Mouse (Mus musculus): Measurements from ENCODE around the gene Wdr37.
A peak's percentile ranks its signal among the peaks of the same experiment; 100 is the strongest.
"Not testable (repeated sequence)": the region's sequence is repeated elsewhere in the genome, so short reads cannot be mapped to it uniquely, and the experiment has no call there.

The Wdr37 gene

DNA sequence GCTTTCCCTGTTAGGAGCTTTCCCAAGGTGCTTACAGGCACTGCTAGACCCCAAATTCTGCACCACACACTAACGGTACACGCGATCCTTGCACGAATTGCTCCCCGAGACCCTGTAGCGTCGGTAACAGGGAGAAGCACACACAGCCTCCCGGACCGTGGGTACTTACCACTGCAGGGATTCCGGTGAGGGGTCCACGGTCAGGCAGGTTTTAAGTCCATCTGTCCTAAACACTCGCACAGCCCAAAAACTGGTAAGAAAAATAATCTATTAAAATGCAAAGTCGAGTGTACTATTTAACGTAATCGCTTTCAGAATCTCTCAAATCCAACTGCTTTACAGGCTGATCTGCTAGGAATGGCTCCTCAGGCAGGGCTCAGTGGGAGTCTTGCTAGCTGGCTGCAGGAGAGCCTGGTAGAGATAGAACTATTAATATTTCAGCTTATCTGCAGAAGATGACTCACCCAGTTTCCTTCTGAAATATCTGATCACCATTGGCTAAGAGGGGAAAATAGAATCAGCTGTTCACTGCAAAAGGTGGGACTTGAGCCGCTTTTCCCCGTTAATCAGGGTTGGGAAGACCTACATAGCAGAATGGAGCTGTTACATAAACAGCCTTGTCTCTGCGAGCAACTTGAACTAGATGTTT is at the start of gene Wdr37:
TSS of gene Wdr37 (minus strand) at position 596 of the 649 bp plus-strand sequence.
- Histone ChIP-seq H3K36me3 (ENCODE audit: control insufficient read depth, insufficient read depth, low read length, poor library complexity, severe bottlenecking) (no peaks in the 10 kb centered on the region; the same call in 1 of the 2 replicates), H3K27me3 (ENCODE audit: control insufficient read depth, insufficient read depth, low read length, poor library complexity, severe bottlenecking) (no peaks in the 10 kb centered on the region)
- no peak for DNase-seq (ENCODE audit: low read depth, low spot score)

DNA sequence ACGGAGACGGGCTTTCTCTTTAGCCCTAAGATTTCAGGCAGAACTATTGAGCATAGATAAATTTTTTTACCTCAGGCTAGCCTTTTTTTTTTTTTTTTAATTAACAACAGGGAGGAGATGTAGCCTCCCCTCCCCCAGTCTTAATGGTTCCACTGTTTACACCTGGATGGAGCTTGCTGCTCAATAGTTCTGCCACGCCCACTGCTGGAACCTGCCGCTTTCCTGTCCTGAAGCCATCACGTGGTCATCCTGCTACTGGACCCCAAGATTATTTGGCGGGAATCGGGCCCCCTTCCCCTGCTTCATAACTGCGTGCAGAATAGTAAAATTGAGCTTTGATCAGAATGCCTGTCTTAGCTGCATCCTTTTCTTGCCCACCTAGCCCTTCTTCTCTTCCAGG is 42.2 kb upstream of the Wdr37 start:
- DNase-seq (ENCODE audit: low read depth, low spot score); H3K27me3 ChIP-seq (ENCODE audit: control insufficient read depth, insufficient read depth, low read length, poor library complexity, severe bottlenecking); H3K36me3 ChIP-seq (ENCODE audit: control insufficient read depth, insufficient read depth, low read length, poor library complexity, severe bottlenecking): not testable (repeated sequence)

DNA sequence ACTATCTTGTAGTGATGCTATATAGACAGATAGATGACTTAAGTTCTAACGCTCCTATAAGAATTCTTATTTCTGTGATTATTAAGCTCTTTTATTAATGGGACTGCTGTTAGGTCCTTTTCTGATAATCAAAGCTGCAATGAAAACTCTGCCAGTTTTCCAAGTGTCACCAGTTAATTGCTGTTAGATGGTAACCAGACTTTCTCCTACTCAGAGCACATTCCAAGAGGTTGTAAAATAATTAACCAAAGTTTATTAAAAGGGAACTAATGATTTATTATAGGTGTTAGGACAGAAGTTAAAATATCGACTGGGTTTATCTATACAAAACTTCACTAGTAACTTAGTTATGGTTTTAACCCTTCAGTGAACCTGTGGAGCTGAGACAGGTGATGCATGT is 34.3 kb upstream of the Wdr37 start:
- not testable (repeated sequence) for DNase-seq (ENCODE audit: low read depth, low spot score); H3K27me3 ChIP-seq (ENCODE audit: control insufficient read depth, insufficient read depth, low read length, poor library complexity, severe bottlenecking)

DNA sequence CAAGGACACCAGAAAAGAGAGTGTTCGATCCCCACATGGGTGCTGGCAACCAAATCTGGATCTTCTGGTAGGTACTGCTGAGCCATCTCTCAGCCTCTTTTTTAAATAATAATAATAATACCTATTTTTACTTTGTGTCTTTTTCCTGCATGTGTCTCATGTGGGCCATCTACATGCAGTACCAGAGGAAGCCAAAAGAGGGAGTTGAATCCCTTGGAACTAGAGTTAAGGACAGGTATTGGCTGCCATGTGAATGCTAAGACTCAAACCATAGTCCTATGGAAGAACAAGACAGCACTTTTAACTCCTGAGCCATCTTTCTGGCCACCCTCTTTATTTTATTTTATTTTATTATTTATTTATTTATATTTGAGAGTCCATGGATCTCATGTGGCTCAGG is 16.9 kb upstream of the Wdr37 start:
- Histone ChIP-seq H3K27me3 (ENCODE audit: control insufficient read depth, insufficient read depth, low read length, poor library complexity, severe bottlenecking) (no peaks in the 10 kb centered on the region), H3K36me3 (ENCODE audit: control insufficient read depth, insufficient read depth, low read length, poor library complexity, severe bottlenecking) (peaks cover 4% of the 10 kb centered on the region; the same call in 1 of the 2 replicates)
- peak; percentile 70 for DNase-seq (ENCODE audit: low read depth, low spot score)

More for the DNA sequence above, 34.3 kb upstream of the Wdr37 start:
- H3K36me3 ChIP-seq (ENCODE audit: control insufficient read depth, insufficient read depth, low read length, poor library complexity, severe bottlenecking) = not testable (repeated sequence)

DNA sequence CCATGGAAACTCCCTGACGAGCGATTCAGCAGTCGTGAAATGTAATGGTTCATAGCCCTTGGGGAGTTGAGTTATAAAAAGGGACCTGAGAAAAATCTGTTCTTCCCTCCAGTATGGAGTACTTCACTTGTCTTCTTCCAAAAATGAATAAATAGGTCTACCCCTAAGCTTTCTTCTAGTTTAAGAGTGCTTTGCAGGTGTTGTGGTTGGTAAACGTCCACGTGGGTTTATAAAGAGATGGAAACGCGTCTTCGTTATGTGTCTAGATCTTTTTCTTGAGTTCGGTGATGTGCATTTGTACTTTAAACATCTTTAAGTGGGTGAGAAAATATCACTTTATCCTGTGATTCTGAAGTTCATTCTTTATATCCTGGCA is 14.5 kb upstream of the Wdr37 start:
- DNase-seq (ENCODE audit: low read depth, low spot score) = no peak
- no peaks in the 10 kb centered on the region for H3K27me3 ChIP-seq (ENCODE audit: control insufficient read depth, insufficient read depth, low read length, poor library complexity, severe bottlenecking)
- H3K36me3 ChIP-seq (ENCODE audit: control insufficient read depth, insufficient read depth, low read length, poor library complexity, severe bottlenecking) = peaks cover 2% of the 10 kb centered on the region; the same call in 1 of the 2 replicates

DNA sequence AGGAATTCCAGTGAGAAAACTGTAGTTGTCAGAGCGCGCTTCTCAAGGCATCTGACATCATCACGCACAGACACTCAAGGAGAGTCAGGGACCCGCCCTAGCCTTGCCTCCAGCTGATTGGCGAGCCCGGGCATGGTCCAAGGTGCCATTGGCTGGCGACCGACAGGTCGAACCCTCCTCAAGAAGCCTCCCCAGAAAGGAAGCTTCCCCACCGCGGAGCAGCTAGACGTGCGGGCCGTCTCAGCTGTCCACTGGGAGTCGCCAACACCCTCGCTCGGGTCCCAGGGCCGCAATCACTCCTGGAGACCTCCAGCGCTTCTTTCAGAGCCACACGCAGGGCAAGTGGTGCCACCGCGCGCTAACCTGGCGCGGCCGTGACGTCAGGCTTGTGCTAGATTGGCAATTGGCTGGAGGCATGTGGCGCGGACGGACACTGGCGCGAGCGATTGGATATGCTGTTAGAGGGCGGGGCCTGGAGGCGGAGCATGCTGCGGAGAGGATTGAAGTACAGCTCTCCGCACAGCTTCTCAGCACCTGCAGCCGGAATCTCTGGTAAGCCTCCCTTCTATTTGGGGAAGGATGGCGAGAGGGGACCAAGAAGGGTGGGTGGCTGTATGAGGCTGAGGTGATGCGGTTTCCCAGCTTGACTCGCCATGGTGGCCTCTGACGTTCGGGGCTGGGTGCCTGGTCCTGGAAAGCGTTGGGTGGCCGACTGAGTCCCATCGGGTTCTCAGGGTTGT is 13.9 kb upstream of the Wdr37 start, which contains the start of gene Idi1:
TSS of gene Idi1 (plus strand) at position 57 of the 740 bp plus-strand sequence.
- no peaks in the 10 kb centered on the region for H3K27me3 ChIP-seq (ENCODE audit: control insufficient read depth, insufficient read depth, low read length, poor library complexity, severe bottlenecking)
- H3K36me3 ChIP-seq (ENCODE audit: control insufficient read depth, insufficient read depth, low read length, poor library complexity, severe bottlenecking) = peaks cover 2% of the 10 kb centered on the region; the same call in 1 of the 2 replicates
- peak; percentile 97 for DNase-seq (ENCODE audit: low read depth, low spot score)

DNA sequence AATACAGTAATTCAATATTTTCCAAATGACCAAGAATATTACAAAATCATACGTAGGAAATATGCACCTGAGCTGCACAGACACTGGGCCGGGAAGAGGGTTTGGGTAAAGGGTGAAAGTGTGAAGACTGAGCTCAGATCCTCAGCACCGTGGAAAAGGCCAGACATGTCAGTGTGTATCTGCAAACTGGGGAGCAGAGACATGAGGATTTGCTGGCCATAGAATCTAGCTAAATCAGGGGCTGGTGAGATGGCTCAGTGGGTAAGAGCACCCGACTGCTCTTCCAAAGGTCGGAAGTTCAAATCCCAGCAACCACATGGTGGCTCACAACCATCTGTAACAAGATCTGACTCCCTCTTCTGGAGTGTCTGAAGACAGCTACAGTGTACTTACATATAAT is 12.2 kb upstream of the Wdr37 start:
- not testable (repeated sequence) for DNase-seq (ENCODE audit: low read depth, low spot score); H3K36me3 ChIP-seq (ENCODE audit: control insufficient read depth, insufficient read depth, low read length, poor library complexity, severe bottlenecking); H3K27me3 ChIP-seq (ENCODE audit: control insufficient read depth, insufficient read depth, low read length, poor library complexity, severe bottlenecking)

DNA sequence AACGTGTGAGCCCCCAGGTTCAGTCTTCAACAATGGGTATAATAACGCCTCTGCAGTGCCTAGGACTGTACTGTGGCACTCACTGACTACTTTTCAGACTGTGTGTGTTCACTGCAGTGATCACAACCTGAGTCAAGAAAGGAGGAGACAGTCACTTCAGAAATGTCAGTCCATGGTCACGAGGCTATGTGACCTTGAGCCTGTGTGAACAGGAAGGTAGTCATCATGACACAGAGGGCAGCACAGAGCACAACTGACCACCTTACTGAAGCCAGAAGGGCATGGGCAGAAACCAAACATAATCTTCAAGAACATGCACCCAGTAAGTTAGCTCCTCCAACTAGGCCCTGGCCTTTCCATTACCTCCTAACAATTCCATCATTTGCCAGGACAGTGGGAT is 9.9 kb upstream of the Wdr37 start:
- Histone ChIP-seq H3K36me3 (ENCODE audit: control insufficient read depth, insufficient read depth, low read length, poor library complexity, severe bottlenecking) (no peaks in the 10 kb centered on the region), H3K27me3 (ENCODE audit: control insufficient read depth, insufficient read depth, low read length, poor library complexity, severe bottlenecking) (no peaks in the 10 kb centered on the region)
- DNase-seq (ENCODE audit: low read depth, low spot score) = no peak

DNA sequence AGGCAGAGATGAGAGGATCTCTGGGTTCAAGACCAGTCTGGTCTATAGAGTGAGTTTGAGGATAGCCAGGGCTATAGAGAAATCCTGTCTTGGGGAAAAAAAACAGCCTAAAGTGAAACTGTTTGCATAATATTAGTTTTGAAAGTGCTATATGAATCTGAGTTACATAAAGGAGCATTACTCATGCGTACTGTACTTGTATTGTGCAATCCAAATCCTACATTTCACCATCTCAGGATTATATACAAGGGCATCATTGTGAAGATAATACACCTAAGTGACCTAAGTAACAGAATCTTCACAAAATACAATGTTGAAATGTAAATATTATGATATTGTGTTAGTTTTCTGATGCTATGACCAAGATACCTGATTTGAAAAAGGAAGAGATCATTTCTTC is 2.1 kb upstream of the Wdr37 start:
- no peaks in the 10 kb centered on the region for H3K27me3 ChIP-seq (ENCODE audit: control insufficient read depth, insufficient read depth, low read length, poor library complexity, severe bottlenecking)
- H3K36me3 ChIP-seq (ENCODE audit: control insufficient read depth, insufficient read depth, low read length, poor library complexity, severe bottlenecking) = no peaks in the 10 kb centered on the region
- no peak for DNase-seq (ENCODE audit: low read depth, low spot score)

DNA sequence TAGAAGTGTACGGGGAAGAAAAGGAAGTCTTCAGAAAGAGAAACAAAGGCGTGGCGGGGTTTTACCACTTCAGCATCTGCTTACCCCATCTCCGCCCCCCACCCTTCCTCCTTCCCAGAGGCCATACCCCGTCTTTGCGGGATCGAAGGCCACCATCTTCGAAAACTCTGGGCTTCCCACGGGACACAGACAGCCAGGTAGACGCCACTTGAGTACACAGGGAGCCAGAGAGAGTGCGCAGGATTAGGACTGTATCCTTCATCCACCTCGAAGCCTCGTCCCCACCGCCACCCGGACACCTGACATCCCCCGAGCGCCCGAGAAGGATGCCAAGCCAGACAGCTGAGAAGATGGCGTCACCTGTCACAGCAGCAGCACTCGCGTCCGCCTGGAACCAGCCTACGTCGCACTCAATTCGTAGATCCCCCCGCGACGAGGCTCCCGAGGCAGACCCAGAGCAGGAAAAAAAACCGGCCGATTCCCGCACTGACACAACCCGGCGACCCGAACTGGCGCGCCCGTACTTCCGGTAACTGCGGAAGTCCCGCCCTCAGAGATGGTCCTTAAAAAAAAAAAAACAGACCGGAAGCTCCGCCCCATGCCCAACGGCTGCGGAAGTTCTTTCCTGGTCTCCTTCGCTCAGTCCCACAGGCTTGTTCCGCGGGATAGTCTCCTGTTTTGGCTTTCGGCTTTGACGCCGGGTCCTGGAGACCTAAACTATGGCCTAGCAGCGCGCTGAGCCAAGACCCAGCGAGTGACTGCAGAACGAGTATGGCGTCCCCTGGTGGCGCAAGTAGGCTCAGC is 997 bp downstream of the Wdr37 start:
- peak; percentile 88 for DNase-seq (ENCODE audit: low read depth, low spot score)
- no peaks in the 10 kb centered on the region for H3K27me3 ChIP-seq (ENCODE audit: control insufficient read depth, insufficient read depth, low read length, poor library complexity, severe bottlenecking)
- H3K36me3 ChIP-seq (ENCODE audit: control insufficient read depth, insufficient read depth, low read length, poor library complexity, severe bottlenecking) = no peaks in the 10 kb centered on the region; the same call in 1 of the 2 replicates

DNA sequence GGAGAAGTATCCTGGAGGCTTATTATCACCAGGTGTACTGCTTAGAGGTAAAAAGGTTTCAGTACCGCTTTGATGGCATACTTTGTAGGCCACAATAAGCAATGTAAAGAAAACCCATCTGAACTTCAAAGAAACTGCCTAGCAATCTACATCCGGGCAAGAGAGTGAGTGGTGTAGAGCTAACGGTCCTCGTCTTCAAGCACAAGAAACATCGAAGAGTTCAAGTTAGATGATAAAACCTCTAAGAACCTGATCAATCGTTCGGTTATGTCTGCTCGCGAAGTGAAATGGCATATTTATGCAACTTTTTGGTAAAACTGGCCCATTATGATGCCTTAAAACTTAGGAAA is 1.6 kb downstream of the Wdr37 start:
- DNase-seq (ENCODE audit: low read depth, low spot score) = peak; percentile 49
- Histone ChIP-seq H3K27me3 (ENCODE audit: control insufficient read depth, insufficient read depth, low read length, poor library complexity, severe bottlenecking) (no peaks in the 10 kb centered on the region), H3K36me3 (ENCODE audit: control insufficient read depth, insufficient read depth, low read length, poor library complexity, severe bottlenecking) (no peaks in the 10 kb centered on the region; the same call in 1 of the 2 replicates)

DNA sequence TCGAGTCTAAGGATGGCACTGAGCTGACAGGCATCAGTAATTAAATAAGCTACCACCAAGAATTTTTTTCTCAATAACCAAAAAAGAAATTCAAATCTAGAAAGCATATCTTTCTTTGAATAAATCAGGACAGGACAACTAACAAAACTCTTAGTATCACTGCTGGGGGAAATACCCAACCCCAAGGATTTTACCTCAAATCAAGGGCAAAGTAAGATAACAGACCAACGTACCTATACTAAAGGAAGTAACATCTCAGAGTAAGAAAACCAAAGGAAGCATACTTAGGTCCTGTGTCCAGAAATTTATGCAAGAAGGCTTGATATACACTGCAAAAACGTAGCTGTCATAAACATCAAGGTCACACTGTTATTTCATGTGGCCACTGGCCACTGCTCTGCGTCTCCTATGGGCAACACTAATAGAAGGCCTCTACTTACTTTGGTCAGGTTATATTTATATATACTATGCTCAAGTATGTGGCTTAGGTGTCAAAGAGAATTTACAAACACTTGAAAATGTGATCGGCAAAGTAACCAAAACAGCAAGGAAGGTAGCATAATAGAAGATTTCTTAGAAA is 2.0 kb downstream of the Wdr37 start:
- H3K27me3 ChIP-seq (ENCODE audit: control insufficient read depth, insufficient read depth, low read length, poor library complexity, severe bottlenecking) = no peaks in the 10 kb centered on the region
- H3K36me3 ChIP-seq (ENCODE audit: control insufficient read depth, insufficient read depth, low read length, poor library complexity, severe bottlenecking) = no peaks in the 10 kb centered on the region; the same call in none of the 2 replicates
- no peak for DNase-seq (ENCODE audit: low read depth, low spot score)

DNA sequence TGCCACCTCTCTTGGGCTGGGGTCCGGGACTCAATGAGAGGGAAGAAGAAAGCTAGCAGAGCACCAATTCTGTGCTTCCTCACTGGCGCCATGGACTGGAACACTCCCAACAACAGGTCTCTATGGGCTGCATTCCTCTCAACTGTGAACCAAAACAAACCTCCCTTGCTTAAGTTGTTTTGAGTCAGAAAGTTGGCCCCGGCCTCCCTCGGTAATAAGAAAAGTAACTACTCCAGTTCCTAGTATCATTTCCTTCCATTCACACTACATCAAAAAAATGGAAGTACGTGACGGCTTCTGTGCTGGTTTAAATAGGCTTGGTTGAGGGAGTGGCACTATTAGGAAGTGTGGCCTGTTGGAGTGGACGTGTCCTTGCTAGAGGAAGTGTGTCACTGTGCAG is 5.1 kb downstream of the Wdr37 start:
- Histone ChIP-seq H3K36me3 (ENCODE audit: control insufficient read depth, insufficient read depth, low read length, poor library complexity, severe bottlenecking) (no peaks in the 10 kb centered on the region; the same call in none of the 2 replicates), H3K27me3 (ENCODE audit: control insufficient read depth, insufficient read depth, low read length, poor library complexity, severe bottlenecking) (no peaks in the 10 kb centered on the region)
- no peak for DNase-seq (ENCODE audit: low read depth, low spot score)

DNA sequence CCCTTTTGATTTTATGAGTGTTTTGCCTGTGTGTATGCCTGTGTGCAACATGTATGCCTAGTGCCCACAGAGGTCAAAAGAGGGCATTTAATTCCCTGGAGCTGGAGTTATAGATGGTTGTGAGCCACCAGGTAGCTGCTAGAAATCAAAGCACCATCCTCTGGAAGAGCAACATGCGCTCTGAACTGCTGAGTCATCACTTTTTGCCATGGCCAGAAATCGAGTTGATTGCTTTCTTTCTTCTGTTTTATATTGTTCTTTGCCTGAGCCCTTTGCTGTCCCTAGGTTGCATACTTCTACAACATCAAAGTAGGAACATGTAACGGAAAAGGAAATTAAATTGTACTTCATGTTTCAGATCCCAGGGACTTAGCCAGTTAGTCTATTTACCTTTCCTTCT is 6.7 kb downstream of the Wdr37 start:
- DNase-seq (ENCODE audit: low read depth, low spot score) = no peak
- H3K36me3 ChIP-seq (ENCODE audit: control insufficient read depth, insufficient read depth, low read length, poor library complexity, severe bottlenecking) = no peaks in the 10 kb centered on the region; the same call in none of the 2 replicates
- no peaks in the 10 kb centered on the region for H3K27me3 ChIP-seq (ENCODE audit: control insufficient read depth, insufficient read depth, low read length, poor library complexity, severe bottlenecking)

Data from splenic B cell, adult 2 months (primary cell).